9 mouse cellular contexts compared by ENCODE assay signal in genomic region chr13:20354604-20354999, GRCm38 (mm10).
DNase-seq lines count a peak whose midpoint lies in the region; ATAC-seq and TF ChIP-seq lines count a peak whose summit lies in the region.
"Had no signal": no experiment of that assay in that cellular context is flagged by ENCODE, and none has a peak within 500 bp of the region (broad histone marks: within the 10 kb centered on the region; RNA-seq: fewer than 3 reads in every experiment).

No protein-coding gene starts in this region.

- no peak overlapping the region for H3K9ac ChIP-seq in embryonic facial prominence, embryonic 14.5 days (ENCODE audit: low read depth, low read length)
- no peak overlapping the region for H3K9ac ChIP-seq in neural tube, embryonic 14.5 days (replicated peaks; ENCODE audit: low read depth, low read length)
- H3K9ac ChIP-seq in kidney, embryonic 14.5 days (ENCODE audit: low read depth, low read length) = no peak overlapping the region
- H3K9ac ChIP-seq: embryonic facial prominence, embryonic 12.5 days; liver, embryonic 15.5 days had no signal

- no peaks in the 10 kb centered on the region for H3K27me3 ChIP-seq in embryonic facial prominence, embryonic 14.5 days (replicated peaks; ENCODE audit: control insufficient read depth, insufficient read depth, low read length)
- no peaks in the 10 kb centered on the region for H3K27me3 ChIP-seq in neural tube, embryonic 14.5 days (ENCODE audit: control insufficient read depth, insufficient read depth, low read length)
- H3K27me3 ChIP-seq in kidney, embryonic 14.5 days (ENCODE audit: control insufficient read depth, insufficient read depth, low read length) = no peaks in the 10 kb centered on the region
- H3K27me3 ChIP-seq: embryonic facial prominence, embryonic 12.5 days; liver, embryonic 15.5 days had no signal

- TF ChIP-seq CTCF in layer of hippocampus, adult 2 months (conservative IDR thresholded peaks at IDR 0.05) = no peak

- intact Hi-C loops in heart, postnatal 10 days (cut with DNase I) = no loop called here

- H3K9me3 ChIP-seq in embryonic facial prominence, embryonic 14.5 days (ENCODE audit: control insufficient read depth, low read length) = no peaks in the 10 kb centered on the region
- H3K9me3 ChIP-seq in neural tube, embryonic 14.5 days (ENCODE audit: control insufficient read depth, low read length) = no peaks in the 10 kb centered on the region
- no peaks in the 10 kb centered on the region for H3K9me3 ChIP-seq in kidney, embryonic 14.5 days (ENCODE audit: control insufficient read depth, low read length)
- H3K9me3 ChIP-seq: embryonic facial prominence, embryonic 12.5 days had no signal

- H3K4me3 ChIP-seq in layer of hippocampus, adult 2 months = no peak overlapping the region
- no peak overlapping the region for H3K4me3 ChIP-seq in embryonic facial prominence, embryonic 14.5 days (ENCODE audit: low read depth, low read length)
- no peak overlapping the region for H3K4me3 ChIP-seq in neural tube, embryonic 14.5 days (ENCODE audit: low read depth, low read length)
- H3K4me3 ChIP-seq in kidney, embryonic 14.5 days (ENCODE audit: low read length) = no peak overlapping the region
- H3K4me3 ChIP-seq: embryonic facial prominence, embryonic 12.5 days; liver, embryonic 15.5 days had no signal

- peak overlapping the region; percentile 24 for H3K27ac ChIP-seq in layer of hippocampus, adult 2 months
- H3K27ac ChIP-seq in embryonic facial prominence, embryonic 14.5 days (replicated peaks; ENCODE audit: low read depth, low read length) = no peak overlapping the region
- peak overlapping the region; percentile 44; the same call in 1 of the 2 replicates for H3K27ac ChIP-seq in neural tube, embryonic 14.5 days (ENCODE audit: low read depth, low read length)
- H3K27ac ChIP-seq in kidney, embryonic 14.5 days (ENCODE audit: low read depth, low read length) = no peak overlapping the region
- H3K27ac ChIP-seq: embryonic facial prominence, embryonic 12.5 days; liver, embryonic 15.5 days had no signal

- no peak for DNase-seq in layer of hippocampus, adult 2 months (ENCODE audit: low spot score in 2 of 2)
- no peak for DNase-seq in layer of hippocampus, adult 11-12 months (ENCODE audit: low spot score)
- peak; percentile 70 for DNase-seq in embryonic facial prominence, embryonic 14.5 days (ENCODE audit: low spot score)
- peak; percentile 40 to 45 for DNase-seq in heart, postnatal 10 days
- DNase-seq in kidney, adult 18-20 months = no peak

- peak; percentile 86 for ATAC-seq in embryonic facial prominence, embryonic 14.5 days (ENCODE audit: low read depth)
- ATAC-seq in neural tube, embryonic 14.5 days (ENCODE audit: low read depth) = peak; percentile 80
- ATAC-seq in kidney, embryonic 14.5 days (ENCODE audit: low FRiP score, low TSS enrichment) = no peak

- no peak overlapping the region for H3K4me2 ChIP-seq in embryonic facial prominence, embryonic 14.5 days (ENCODE audit: low read depth, low read length)
- no peak overlapping the region for H3K4me2 ChIP-seq in neural tube, embryonic 14.5 days (ENCODE audit: low read depth, low read length)
- no peak overlapping the region for H3K4me2 ChIP-seq in kidney, embryonic 14.5 days (replicated peaks; ENCODE audit: low read depth, low read length)
- H3K4me2 ChIP-seq: embryonic facial prominence, embryonic 12.5 days; liver, embryonic 15.5 days had no signal

- no peaks in the 10 kb centered on the region for H3K36me3 ChIP-seq in embryonic facial prominence, embryonic 14.5 days (ENCODE audit: control insufficient read depth, insufficient read depth, low read length)
- no peaks in the 10 kb centered on the region for H3K36me3 ChIP-seq in neural tube, embryonic 14.5 days (ENCODE audit: control insufficient read depth, insufficient read depth, low read length)
- no peaks in the 10 kb centered on the region for H3K36me3 ChIP-seq in kidney, embryonic 14.5 days (ENCODE audit: control insufficient read depth, insufficient read depth, low read length)
- H3K36me3 ChIP-seq: embryonic facial prominence, embryonic 12.5 days; liver, embryonic 15.5 days had no signal

- no peaks in the 10 kb centered on the region for H3K4me1 ChIP-seq in embryonic facial prominence, embryonic 14.5 days (ENCODE audit: control insufficient read depth, insufficient read depth, low read length)
- H3K4me1 ChIP-seq in neural tube, embryonic 14.5 days (ENCODE audit: control insufficient read depth, insufficient read depth, low read length) = peaks cover 13% of the 10 kb centered on the region
- no peaks in the 10 kb centered on the region for H3K4me1 ChIP-seq in kidney, embryonic 14.5 days (ENCODE audit: control insufficient read depth, insufficient read depth, low read length)
- H3K4me1 ChIP-seq: embryonic facial prominence, embryonic 12.5 days; liver, embryonic 15.5 days had no signal

- WGBS in embryonic facial prominence, embryonic 14.5 days = 64% methylated on average over 5 of the region's 5 CpGs
- whole genome bisulfite sequencing in neural tube, embryonic 14.5 days = 27% methylated on average over 5 of the region's 5 CpGs
- WGBS in kidney, embryonic 14.5 days = 80% methylated on average over 5 of the region's 5 CpGs

Comparison
In these comparisons a context has a peak if more than half of its experiments do, and no peak if none do; other contexts are left out.
1. DNase-seq: peak in embryonic facial prominence, embryonic 14.5 days (single experiment) and heart, postnatal 10 days (2 of 2); none in layer of hippocampus, adult 2 months (0 of 2), layer of hippocampus, adult 11-12 months (single experiment) and kidney, adult 18-20 months (single experiment).
2. H3K27ac ChIP-seq: peak in layer of hippocampus, adult 2 months (single experiment) and neural tube, embryonic 14.5 days (single experiment); none in embryonic facial prominence, embryonic 14.5 days (single experiment) and kidney, embryonic 14.5 days (single experiment).